Mouse (Mus musculus): ENCODE data around the gene Aip. TPM values are rescaled to one million over a fixed set of nuclear protein-coding genes. Genes with fewer than 3 reads are reported as not detected.

Aip gene
- polyA plus RNA-seq, 1 experiment from 2014 or later: 91.2 TPM

DNA sequence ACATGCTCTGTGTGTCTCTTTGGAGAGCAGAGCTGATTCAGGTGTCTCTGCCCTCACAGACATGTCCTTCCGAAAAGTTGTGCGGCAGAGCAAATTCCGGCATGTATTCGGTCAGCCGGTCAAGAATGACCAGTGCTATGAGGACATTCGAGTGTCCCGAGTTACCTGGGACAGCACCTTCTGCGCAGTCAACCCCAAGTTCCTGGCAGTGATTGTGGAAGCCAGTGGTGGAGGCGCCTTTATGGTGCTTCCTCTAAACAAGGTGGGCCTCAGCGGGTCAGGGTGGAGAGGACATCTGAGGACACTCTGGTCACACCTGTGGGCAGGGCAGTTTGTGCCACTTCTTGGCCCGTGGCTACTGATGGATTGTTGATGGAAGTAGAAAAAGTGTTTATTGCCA is 23.6 kb upstream of the Aip start:
- Histone ChIP-seq H3K9me3 (ENCODE audit: control insufficient read depth, low read length) (no peaks in the 10 kb centered on the region), H3K4me3 (ENCODE audit: low read depth, low read length) (peak overlapping the region; percentile 86), H3K36me3 (ENCODE audit: control insufficient read depth, insufficient read depth, low read length) (peaks cover 11% of the 10 kb centered on the region), H3K27ac (replicated peaks; ENCODE audit: low read depth, low read length) (no peak overlapping the region), H3K9ac (ENCODE audit: low read length) (peak overlapping the region; percentile 85), H3K4me1 (ENCODE audit: control insufficient read depth, insufficient read depth, low read length) (peaks cover 15% of the 10 kb centered on the region), H3K4me2 (ENCODE audit: low read depth, severe bottlenecking) (peak overlapping the region; percentile 90), H3K27me3 (ENCODE audit: control insufficient read depth, insufficient read depth, low read length) (no peaks in the 10 kb centered on the region)
- DNase-seq (ENCODE audit: low spot score) (no peak), ATAC-seq (ENCODE audit: insufficient number of reproducible peaks, low FRiP score, low TSS enrichment, low read depth) (no peak)
- 82% methylated on average over 11 of the region's 11 CpGs for WGBS

DNA sequence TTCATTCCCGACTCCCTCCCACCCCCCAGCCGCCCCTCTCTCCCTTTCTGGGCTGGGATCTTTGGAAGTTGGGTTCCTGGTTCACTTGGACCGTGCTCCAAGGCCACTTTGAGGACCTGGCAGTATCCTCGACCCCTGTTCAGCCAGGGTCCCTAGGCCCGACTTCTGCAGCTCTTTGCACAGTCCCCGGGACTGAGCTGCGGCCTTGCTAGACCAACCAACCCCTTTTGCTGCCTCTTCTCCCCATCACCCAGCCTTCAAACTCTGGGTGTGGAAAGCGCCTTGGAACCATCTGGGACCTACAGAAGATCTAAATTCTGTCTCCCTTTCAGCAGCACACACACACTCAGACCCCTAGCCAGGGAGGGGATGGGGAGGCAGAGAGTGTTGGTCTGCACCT is 23.2 kb upstream of the Aip start:
- 4% methylated on average over 8 of the region's 8 CpGs for WGBS
- 0 out of 2 replicates have a peak overlapping the region, but pooled peaks have one; percentile 36 for H3K27ac ChIP-seq (replicated peaks; ENCODE audit: low read depth, low read length)
- peaks cover 15% of the 10 kb centered on the region for H3K4me1 ChIP-seq (ENCODE audit: control insufficient read depth, insufficient read depth, low read length)
- no peaks in the 10 kb centered on the region for H3K9me3 ChIP-seq (ENCODE audit: control insufficient read depth, low read length)
- no peak for DNase-seq (ENCODE audit: low spot score)
- H3K4me3 ChIP-seq (ENCODE audit: low read depth, low read length): peak overlapping the region; percentile 86
- peaks cover 11% of the 10 kb centered on the region for H3K36me3 ChIP-seq (ENCODE audit: control insufficient read depth, insufficient read depth, low read length)
- H3K4me2 ChIP-seq (ENCODE audit: low read depth, severe bottlenecking): peak overlapping the region; percentile 90
- peak overlapping the region; percentile 85 for H3K9ac ChIP-seq (ENCODE audit: low read length)
- no peaks in the 10 kb centered on the region for H3K27me3 ChIP-seq (ENCODE audit: control insufficient read depth, insufficient read depth, low read length)
- ATAC-seq (ENCODE audit: insufficient number of reproducible peaks, low FRiP score, low TSS enrichment, low read depth): no peak

DNA sequence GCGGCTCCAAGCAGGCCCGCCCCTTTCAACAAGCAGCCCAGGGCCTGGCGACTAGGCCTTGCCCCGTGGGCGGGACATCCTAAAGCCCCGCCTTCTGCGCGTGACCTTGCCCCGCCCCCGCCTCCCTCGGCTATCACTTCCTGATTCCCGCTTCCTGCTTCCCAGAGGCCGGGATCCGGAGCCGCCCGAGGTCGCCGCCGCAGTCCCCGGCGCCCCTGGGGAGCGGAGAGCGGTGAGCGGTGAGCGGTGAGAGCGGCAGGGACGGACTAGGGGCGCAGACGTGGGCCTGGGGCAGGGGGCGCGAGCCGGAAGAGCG is 22.8 kb upstream of the Aip start, which contains the start of gene Coro1b:
TSS of gene Coro1b (plus strand) at position 129 of the 316 bp plus-strand sequence.
- H3K36me3 ChIP-seq (ENCODE audit: control insufficient read depth, insufficient read depth, low read length): peaks cover 11% of the 10 kb centered on the region
- H3K27me3 ChIP-seq (ENCODE audit: control insufficient read depth, insufficient read depth, low read length): no peaks in the 10 kb centered on the region
- H3K4me2 ChIP-seq (ENCODE audit: low read depth, severe bottlenecking): peak within 1 kb of the TSS; percentile 90
- DNase-seq (ENCODE audit: low spot score) (peak; percentile 98), ATAC-seq (ENCODE audit: insufficient number of reproducible peaks, low FRiP score, low TSS enrichment, low read depth) (peak; percentile 92)
- H3K9ac ChIP-seq (ENCODE audit: low read length): peak within 1 kb of the TSS; percentile 85
- H3K27ac ChIP-seq (replicated peaks; ENCODE audit: low read depth, low read length): 0 out of 2 replicates have a peak within 1 kb of the TSS, but pooled peaks have one; percentile 36
- under 1% methylated on average over 20 of the region's 33 CpGs for WGBS
- H3K9me3 ChIP-seq (ENCODE audit: control insufficient read depth, low read length): no peaks in the 10 kb centered on the region
- H3K4me3 ChIP-seq (ENCODE audit: low read depth, low read length): peak within 1 kb of the TSS; percentile 86
- peaks cover 15% of the 10 kb centered on the region for H3K4me1 ChIP-seq (ENCODE audit: control insufficient read depth, insufficient read depth, low read length)

DNA sequence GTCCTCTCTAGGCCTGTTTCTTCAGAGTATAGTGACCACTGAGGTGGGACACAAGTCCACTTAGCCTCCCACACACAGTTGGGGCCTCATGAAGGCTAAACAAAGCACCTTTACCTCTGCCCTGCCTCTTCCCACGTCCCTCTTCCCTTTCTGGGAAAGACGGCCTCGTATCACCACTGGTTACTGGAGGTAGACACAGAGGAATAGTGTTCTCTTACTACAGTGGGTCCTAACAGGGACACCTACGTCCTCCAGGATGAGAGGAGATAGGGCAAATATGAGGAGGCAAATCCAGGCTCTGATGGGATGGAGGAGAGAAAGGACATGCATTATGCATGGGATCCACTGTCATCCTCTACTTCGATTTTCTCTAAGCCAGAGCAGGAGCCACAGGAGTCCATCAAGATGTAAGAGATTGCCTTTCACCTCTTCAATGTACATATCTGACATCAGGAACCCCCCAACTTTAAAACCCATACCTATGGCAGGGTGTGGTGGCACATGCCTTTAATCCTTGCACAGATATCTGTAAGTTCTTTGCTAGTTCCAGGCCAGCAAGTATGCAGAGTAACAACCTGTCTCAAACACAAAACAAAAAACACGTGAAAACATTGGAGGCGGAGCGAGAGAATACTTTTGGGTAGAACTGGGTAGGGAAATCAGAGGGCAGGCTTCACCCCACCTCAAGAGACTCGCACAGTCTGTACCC is 22.3 kb upstream of the Aip start:
- no peak overlapping the region for H3K27ac ChIP-seq (replicated peaks; ENCODE audit: low read depth, low read length)

DNA sequence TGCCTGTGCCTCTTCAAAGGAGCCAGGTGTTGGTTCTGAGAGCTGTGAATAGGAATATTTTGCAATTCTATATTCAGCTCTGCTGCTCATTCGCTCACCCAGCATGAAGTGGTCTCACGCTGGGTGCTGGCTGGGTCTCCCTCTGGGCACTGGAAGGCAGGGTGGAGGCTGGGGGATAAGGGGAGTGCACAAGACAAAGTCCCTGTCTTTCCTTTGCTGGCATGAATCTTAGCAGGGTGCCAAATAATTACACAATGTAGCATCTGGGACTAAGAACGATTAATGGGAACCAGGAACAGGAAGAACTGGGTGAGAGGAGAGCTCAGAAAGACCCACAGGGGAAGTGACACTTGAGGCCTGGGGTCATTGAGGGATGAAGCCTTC is 21.4 kb upstream of the Aip start:
- WGBS: 60% methylated on average over 3 of the region's 3 CpGs
- no peak overlapping the region for H3K4me2 ChIP-seq (ENCODE audit: low read depth, severe bottlenecking)
- H3K4me1 ChIP-seq (ENCODE audit: control insufficient read depth, insufficient read depth, low read length): peaks cover 15% of the 10 kb centered on the region
- no peaks in the 10 kb centered on the region for H3K27me3 ChIP-seq (ENCODE audit: control insufficient read depth, insufficient read depth, low read length)
- no peak overlapping the region for H3K27ac ChIP-seq (replicated peaks; ENCODE audit: low read depth, low read length)
- H3K9ac ChIP-seq (ENCODE audit: low read length): no peak overlapping the region
- ATAC-seq (ENCODE audit: insufficient number of reproducible peaks, low FRiP score, low TSS enrichment, low read depth): no peak
- H3K36me3 ChIP-seq (ENCODE audit: control insufficient read depth, insufficient read depth, low read length): peaks cover 10% of the 10 kb centered on the region
- no peaks in the 10 kb centered on the region for H3K9me3 ChIP-seq (ENCODE audit: control insufficient read depth, low read length)
- H3K4me3 ChIP-seq (ENCODE audit: low read depth, low read length): no peak overlapping the region
- no peak for DNase-seq (ENCODE audit: low spot score)

More for the DNA sequence above, 22.3 kb upstream of the Aip start:
- Histone ChIP-seq H3K27me3 (ENCODE audit: control insufficient read depth, insufficient read depth, low read length) (no peaks in the 10 kb centered on the region), H3K4me2 (ENCODE audit: low read depth, severe bottlenecking) (peak overlapping the region; percentile 90), H3K4me1 (ENCODE audit: control insufficient read depth, insufficient read depth, low read length) (peaks cover 15% of the 10 kb centered on the region), H3K4me3 (ENCODE audit: low read depth, low read length) (peak overlapping the region; percentile 86), H3K9ac (ENCODE audit: low read length) (peak overlapping the region; percentile 85), H3K36me3 (ENCODE audit: control insufficient read depth, insufficient read depth, low read length) (peaks cover 11% of the 10 kb centered on the region), H3K9me3 (ENCODE audit: control insufficient read depth, low read length) (no peaks in the 10 kb centered on the region)
- 41% methylated on average over 9 of the region's 9 CpGs for WGBS
- no peak for ATAC-seq (ENCODE audit: insufficient number of reproducible peaks, low FRiP score, low TSS enrichment, low read depth)
- no peak for DNase-seq (ENCODE audit: low spot score)

DNA sequence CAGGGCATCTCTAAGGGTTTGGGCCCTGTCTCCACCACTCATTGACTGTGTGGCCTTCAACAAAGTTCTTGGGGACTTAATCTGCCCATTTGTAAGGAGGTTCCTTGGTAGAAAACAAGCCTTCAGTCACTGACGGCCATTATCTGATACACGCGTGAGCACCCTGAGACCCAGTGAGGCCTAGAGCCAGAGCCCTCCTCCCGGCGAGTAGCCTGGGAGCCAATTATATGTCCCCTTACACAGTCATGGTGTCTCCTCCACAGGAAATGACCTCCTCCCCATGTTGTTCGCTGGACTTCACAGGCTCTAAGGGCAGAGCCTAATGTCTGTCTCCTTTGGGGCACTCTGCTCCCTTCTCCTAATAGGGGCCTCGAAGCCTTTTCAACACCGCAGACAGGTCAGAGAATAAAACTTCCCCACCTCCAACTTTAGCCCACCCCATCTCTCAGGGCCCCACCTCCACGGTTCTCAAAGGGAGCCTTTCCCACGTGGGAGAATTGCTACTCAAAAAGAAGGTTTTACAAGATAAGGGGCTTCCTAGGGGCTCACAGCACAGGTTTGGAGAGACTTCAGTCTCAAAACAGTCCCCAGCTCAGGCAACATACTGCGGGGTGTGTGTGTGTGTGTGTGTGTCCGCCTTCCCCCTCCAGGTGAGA is 20.8 kb upstream of the Aip start:
- peaks cover 8% of the 10 kb centered on the region for H3K36me3 ChIP-seq (ENCODE audit: control insufficient read depth, insufficient read depth, low read length)
- no peak for DNase-seq (ENCODE audit: low spot score)
- no peak overlapping the region for H3K4me3 ChIP-seq (ENCODE audit: low read depth, low read length)
- H3K27ac ChIP-seq (replicated peaks; ENCODE audit: low read depth, low read length): no peak overlapping the region
- no peaks in the 10 kb centered on the region for H3K9me3 ChIP-seq (ENCODE audit: control insufficient read depth, low read length)
- 62% methylated on average over 12 of the region's 12 CpGs for WGBS
- H3K9ac ChIP-seq (ENCODE audit: low read length): no peak overlapping the region
- peaks cover 15% of the 10 kb centered on the region for H3K4me1 ChIP-seq (ENCODE audit: control insufficient read depth, insufficient read depth, low read length)
- no peak overlapping the region for H3K4me2 ChIP-seq (ENCODE audit: low read depth, severe bottlenecking)
- no peaks in the 10 kb centered on the region for H3K27me3 ChIP-seq (ENCODE audit: control insufficient read depth, insufficient read depth, low read length)
- ATAC-seq (ENCODE audit: insufficient number of reproducible peaks, low FRiP score, low TSS enrichment, low read depth): no peak

DNA sequence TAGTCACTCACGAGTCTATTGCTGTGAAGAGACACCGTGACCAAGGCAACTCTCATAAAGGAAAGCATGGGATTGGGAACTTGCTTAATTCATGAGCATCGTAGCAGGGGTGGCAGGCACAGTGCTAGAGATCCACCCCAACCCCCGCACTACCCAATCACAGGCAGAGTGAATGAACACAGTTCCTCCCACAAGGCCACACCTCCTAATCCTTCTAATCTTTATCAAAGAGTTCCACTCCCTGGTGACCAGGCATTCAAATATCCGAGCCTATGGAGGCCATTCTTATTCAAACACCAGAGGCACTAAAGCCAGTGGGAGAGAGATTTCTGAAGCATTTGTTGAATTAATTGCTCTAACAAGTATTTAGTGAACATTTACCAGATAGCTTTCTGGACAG is 20.3 kb upstream of the Aip start:
- no peaks in the 10 kb centered on the region for H3K9me3 ChIP-seq (ENCODE audit: control insufficient read depth, low read length)
- H3K4me2 ChIP-seq (ENCODE audit: low read depth, severe bottlenecking): no peak overlapping the region
- ATAC-seq (ENCODE audit: insufficient number of reproducible peaks, low FRiP score, low TSS enrichment, low read depth) (no peak), DNase-seq (ENCODE audit: low spot score) (no peak)
- H3K4me3 ChIP-seq (ENCODE audit: low read depth, low read length): no peak overlapping the region
- WGBS: 92% methylated on average over 5 of the region's 5 CpGs
- H3K9ac ChIP-seq (ENCODE audit: low read length): no peak overlapping the region
- no peaks in the 10 kb centered on the region for H3K27me3 ChIP-seq (ENCODE audit: control insufficient read depth, insufficient read depth, low read length)
- no peak overlapping the region for H3K27ac ChIP-seq (replicated peaks; ENCODE audit: low read depth, low read length)
- peaks cover 3% of the 10 kb centered on the region for H3K36me3 ChIP-seq (ENCODE audit: control insufficient read depth, insufficient read depth, low read length)
- H3K4me1 ChIP-seq (ENCODE audit: control insufficient read depth, insufficient read depth, low read length): peaks cover 15% of the 10 kb centered on the region

DNA sequence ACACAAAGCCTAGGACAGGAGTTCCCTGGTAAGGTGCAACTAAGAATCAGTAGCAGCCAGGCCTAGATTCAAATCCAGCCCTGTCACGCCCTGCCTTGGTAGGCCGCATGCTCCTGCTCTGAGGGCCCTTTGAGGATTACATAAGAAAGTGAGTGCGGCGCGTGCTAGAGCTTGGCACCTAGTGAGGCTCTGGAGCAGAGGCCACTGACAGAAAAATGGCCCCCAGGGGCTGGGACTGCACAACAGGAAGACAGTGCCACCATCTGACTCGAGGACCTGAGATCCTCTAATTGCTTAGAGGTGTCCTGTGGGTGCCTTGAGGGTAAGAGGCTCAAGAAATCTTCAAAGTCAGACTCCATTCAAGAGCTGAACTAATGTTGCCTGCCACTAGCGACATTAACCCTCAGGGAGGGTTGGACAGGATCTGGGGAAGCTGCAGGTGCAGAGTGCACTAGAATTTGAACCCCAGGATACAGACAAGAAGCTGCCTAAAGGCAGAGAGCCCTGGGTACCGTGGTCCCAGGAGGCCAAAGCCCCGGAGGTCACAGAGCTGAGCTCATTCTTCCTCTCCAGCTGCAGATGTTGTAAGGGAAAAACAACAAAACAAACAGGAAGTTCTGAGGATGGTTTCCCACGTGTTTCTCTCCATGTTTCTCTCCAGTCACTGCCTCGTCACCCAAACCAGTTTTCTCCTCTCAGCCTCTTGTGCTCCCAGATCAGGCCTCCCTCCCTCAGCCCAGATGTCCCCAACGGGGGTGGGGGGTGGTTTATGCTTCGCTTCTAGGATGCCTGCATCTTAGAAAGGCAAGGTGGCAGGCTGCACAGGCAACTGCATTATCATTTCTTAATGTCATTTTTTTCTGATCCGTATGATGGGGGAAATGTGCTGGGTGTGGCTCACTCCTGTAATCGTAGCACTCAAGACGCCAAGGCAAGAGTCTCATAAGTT is 19.2 kb upstream of the Aip start:
- Histone ChIP-seq H3K4me1 (ENCODE audit: control insufficient read depth, insufficient read depth, low read length) (peaks cover 15% of the 10 kb centered on the region), H3K27ac (replicated peaks; ENCODE audit: low read depth, low read length) (no peak overlapping the region), H3K9ac (ENCODE audit: low read length) (no peak overlapping the region), H3K4me3 (ENCODE audit: low read depth, low read length) (no peak overlapping the region), H3K4me2 (ENCODE audit: low read depth, severe bottlenecking) (no peak overlapping the region), H3K9me3 (ENCODE audit: control insufficient read depth, low read length) (no peaks in the 10 kb centered on the region), H3K27me3 (ENCODE audit: control insufficient read depth, insufficient read depth, low read length) (no peaks in the 10 kb centered on the region), H3K36me3 (ENCODE audit: control insufficient read depth, insufficient read depth, low read length) (no peaks in the 10 kb centered on the region)
- DNase-seq (ENCODE audit: low spot score) (no peak), ATAC-seq (ENCODE audit: insufficient number of reproducible peaks, low FRiP score, low TSS enrichment, low read depth) (no peak)
- WGBS: 85% methylated on average over 16 of the region's 16 CpGs

Measured in limb, embryonic 11.5 days (tissue).